ENCODE assay signal across 8 mouse cellular contexts in genomic region chr5:5342410-5343137, GRCm38 (mm10).
DNase-seq lines count a peak whose midpoint lies in the region; ATAC-seq and TF ChIP-seq lines count a peak whose summit lies in the region.

No protein-coding gene starts in this region.

- H3K27me3 ChIP-seq in cerebellum, adult 2 months (ENCODE audit: control insufficient read depth, insufficient read depth, low read length), result no peaks in the 10 kb centered on the region
- H3K27me3 ChIP-seq in forebrain, embryonic 16.5 days (replicated peaks; ENCODE audit: control insufficient read depth, insufficient read depth, low read length), result no peaks in the 10 kb centered on the region
- H3K27me3 ChIP-seq in thymus, adult 2 months (ENCODE audit: control insufficient read depth, insufficient read depth, low read length), result no peaks in the 10 kb centered on the region

- whole genome bisulfite sequencing in cerebellum, adult 2 months, result 37% methylated on average over 11 of the region's 11 CpGs
- 9% methylated on average over 11 of the region's 11 CpGs for WGBS in forebrain, embryonic 16.5 days
- WGBS in thymus, adult 2 months, result 88% methylated on average over 11 of the region's 11 CpGs

- H3K27ac ChIP-seq in cerebellum, adult 2 months (ENCODE audit: insufficient read depth, low read length), result no peak overlapping the region
- H3K27ac ChIP-seq in forebrain, embryonic 16.5 days (ENCODE audit: low read length), result peak overlapping the region; percentile 57
- no peak overlapping the region for H3K27ac ChIP-seq in thymus, adult 2 months (ENCODE audit: control insufficient read depth, insufficient read depth, low read length)

- peak; percentile 94 for DNase-seq in 3T3-L1 (ENCODE audit: low read depth, low spot score)
- peak; percentile 18 to 40 for DNase-seq in cerebellum, adult 2 months
- peak; percentile 94 to 95 for DNase-seq in heart, postnatal 10 days
- DNase-seq in layer of hippocampus, adult 9-11 months, result peak; percentile 71
- DNase-seq in lung, postnatal 10 days, result peak; percentile 97
- DNase-seq in right cerebral cortex, postnatal 25 days, result peak; percentile 7
- DNase-seq in thymus, adult 2 months, result no peak

- peak; percentile 88 for ATAC-seq in forebrain, embryonic 16.5 days

- H3K9ac ChIP-seq in forebrain, embryonic 16.5 days (replicated peaks; ENCODE audit: low read depth, low read length), result no peak overlapping the region

- TF ChIP-seq POLR2A in cerebellum, adult 2 months (IDR thresholded peaks at IDR 0.05; ENCODE audit: borderline replicate concordance, insufficient read depth, low read length), result no peak
- no peak for TF ChIP-seq POLR2A in thymus, adult 2 months (IDR thresholded peaks at IDR 0.05; ENCODE audit: control insufficient read depth, extremely low read depth, insufficient read depth, low read length, poor library complexity)

- H3K4me2 ChIP-seq in forebrain, embryonic 16.5 days (ENCODE audit: low read length), result peak overlapping the region; percentile 28

- no peak for TF ChIP-seq CTCF in cerebellum, adult 2 months (IDR thresholded peaks at IDR 0.05; ENCODE audit: borderline replicate concordance, insufficient read depth, low read depth, low read length)
- no peak for TF ChIP-seq CTCF in thymus, adult 2 months (IDR thresholded peaks at IDR 0.05; ENCODE audit: borderline replicate concordance, control insufficient read depth, extremely low read depth, insufficient read depth, low read length, poor library complexity)

- intact Hi-C loops in heart, postnatal 10 days (cut with DNase I), result loop anchor here (2.0 kb wide), 1 partner anchor 36 kb away; no protein-coding TSS in a partner anchor

- H3K36me3 ChIP-seq in forebrain, embryonic 16.5 days (ENCODE audit: control insufficient read depth, insufficient read depth), result no peaks in the 10 kb centered on the region
- H3K36me3 ChIP-seq in thymus, adult 2 months (ENCODE audit: control insufficient read depth, insufficient read depth, low read length), result no peaks in the 10 kb centered on the region

- no peaks in the 10 kb centered on the region for H3K9me3 ChIP-seq in forebrain, embryonic 16.5 days (ENCODE audit: control insufficient read depth, low read length)

- no peak overlapping the region for H3K4me3 ChIP-seq in cerebellum, adult 2 months (replicated peaks; ENCODE audit: insufficient read depth, low read depth, low read length)
- no peak overlapping the region for H3K4me3 ChIP-seq in forebrain, embryonic 16.5 days (replicated peaks; ENCODE audit: low read length)
- H3K4me3 ChIP-seq in thymus, adult 2 months (ENCODE audit: control insufficient read depth, insufficient read depth, low read length), result no peak overlapping the region

- no peaks in the 10 kb centered on the region for H3K4me1 ChIP-seq in cerebellum, adult 2 months (ENCODE audit: control insufficient read depth, insufficient read depth, low read length)
- H3K4me1 ChIP-seq in forebrain, embryonic 16.5 days (replicated peaks; ENCODE audit: control insufficient read depth, insufficient read depth, low read length), result peaks cover 25% of the 10 kb centered on the region
- no peaks in the 10 kb centered on the region for H3K4me1 ChIP-seq in thymus, adult 2 months (replicated peaks; ENCODE audit: control insufficient read depth, insufficient read depth, low read length)
